Mouse (Mus musculus) kidney, postnatal 0 days (tissue): ENCODE results near the gene Lrrc59. TPM values are rescaled to one million over a fixed set of nuclear protein-coding genes. Genes with fewer than 3 reads are reported as not detected.

Experiments used
- ATAC-seq: fragments of 200-750 bp; cut with Nextera tagmentation; replicated peaks from 2 replicates; pipeline ENCODE4 v1.8.0; 2017; ENCODE audit warnings: low read depth, moderate number of reproducible peaks, moderate TSS enrichment, moderate library complexity; ENCODE audit not compliant: low FRiP score
- DNase-seq: peaks from one replicate; pipeline ENCODE4 v3.0.0-alpha.2; 2016; ENCODE audit warnings: low spot score
- H3K27ac ChIP-seq: fragments of 300-500 bp; sonication (generic); 2 replicates; pipeline ENCODE4 v1.5.1; 2014; ENCODE audit warnings: mild to moderate bottlenecking
- H3K27me3 ChIP-seq: fragments of 300-500 bp; sonication (generic); 2 replicates; pipeline ENCODE4 v1.6.1; 2014; ENCODE audit warnings: low read length, mixed read lengths; ENCODE audit not compliant: insufficient read depth
- H3K36me3 ChIP-seq: fragments of 300-500 bp; sonication (generic); 2 replicates; pipeline ENCODE4 v1.6.1; 2014; ENCODE audit warnings: low read length, mixed read lengths; ENCODE audit not compliant: insufficient read depth
- H3K4me1 ChIP-seq: fragments of 300-500 bp; sonication (generic); replicated peaks from 2 replicates; pipeline ENCODE4 v1.6.1; 2014; ENCODE audit warnings: antibody characterized with exemption, low read length, mixed read lengths; ENCODE audit not compliant: insufficient read depth
- H3K4me2 ChIP-seq: fragments of 300-500 bp; sonication (generic); 2 replicates; pipeline ENCODE4 v1.6.1; 2014; ENCODE audit warnings: mild to moderate bottlenecking, low read length, moderate library complexity, mixed read lengths
- H3K4me3 ChIP-seq: fragments of 300-500 bp; sonication (generic); replicated peaks from 2 replicates; pipeline ENCODE4 v1.5.1; 2014; ENCODE audit warnings: low read depth, low read length
- H3K9ac ChIP-seq: fragments of 300-500 bp; sonication (generic); 2 replicates; pipeline ENCODE4 v1.6.1; 2014; ENCODE audit warnings: low read depth, low read length
- H3K9me3 ChIP-seq: fragments of 300-500 bp; sonication (generic); replicated peaks from 2 replicates; pipeline ENCODE4 v1.6.1; 2016; ENCODE audit warnings: low read length, inconsistent platforms, mixed read lengths
- CTCF ChIP-seq: IDR thresholded peaks from 2 replicates; pipeline ENCODE4 v1.5.1; 2016; ENCODE audit warnings: antibody characterized with exemption, low read depth, mild to moderate bottlenecking, moderate library complexity
- WGBS: fragments of 180-500 bp; shearing (Covaris S2); extraction: QIAGEN DNeasy Blood & Tissue Kit; methylation state at CpG from one replicate; pipeline ENCODE4 v1.1.7; 2014; 5-methylcytosine and 5-hydroxymethylcytosine counted together
- polyA plus RNA-seq: library from polyadenylated mRNA; unstranded; fragments of >200 nt; fragmentation: Nextera tagmentation; extraction: Ambion mirVana; gene quantifications from 2 replicates; pipeline ENCODE4 v1.2.1, GENCODE M21; 2015

The Lrrc59 gene
- polyA plus RNA-seq, 1 experiment from 2014 or later: 119 TPM

GRCm38 (mm10) chr11:94598437-94599120 lies 31.0 kb upstream of the Lrrc59 start:
- TF ChIP-seq CTCF: peak; percentile 57
- no peak for ATAC-seq
- Histone ChIP-seq H3K27me3 (no peaks in the 10 kb centered on the region), H3K27ac (no peak overlapping the region), H3K9me3 (no peaks in the 10 kb centered on the region), H3K4me1 (peaks cover 11% of the 10 kb centered on the region), H3K9ac (no peak overlapping the region), H3K36me3 (no peaks in the 10 kb centered on the region), H3K4me2 (no peak overlapping the region), H3K4me3 (no peak overlapping the region)
- 38% methylated on average over 6 of the region's 6 CpGs for WGBS
- DNase-seq: no peak

- Histone ChIP-seq H3K4me3 (no peak overlapping the region), H3K36me3 (no peaks in the 10 kb centered on the region), H3K9me3 (no peaks in the 10 kb centered on the region), H3K9ac (no peak overlapping the region), H3K27ac (no peak overlapping the region), H3K27me3 (no peaks in the 10 kb centered on the region), H3K4me2 (peak overlapping the region; percentile 58; the same call in 1 of the 2 replicates), H3K4me1 (peaks cover 11% of the 10 kb centered on the region)
- WGBS: 90% methylated on average over 7 of the region's 7 CpGs
- ATAC-seq: no peak
- no peak for DNase-seq
- TF ChIP-seq CTCF: no peak
Measured at GRCm38 (mm10) chr11:94600447-94600846, 29.1 kb upstream of the Lrrc59 start.

GRCm38 (mm10) chr11:94601321-94602281 lies 28.0 kb upstream of the Lrrc59 start, which contains the start of gene Acsf2:
Acsf2 (minus strand) TSS chr11:94601871.
- H3K36me3 ChIP-seq: no peaks in the 10 kb centered on the region
- H3K4me1 ChIP-seq: peaks cover 11% of the 10 kb centered on the region
- H3K4me2 ChIP-seq: peak within 1 kb of the TSS; percentile 58
- 1% methylated on average over 51 of the region's 52 CpGs for WGBS
- no peaks in the 10 kb centered on the region for H3K9me3 ChIP-seq
- DNase-seq: peak; percentile 89
- H3K9ac ChIP-seq: peak within 1 kb of the TSS; percentile 66
- H3K27me3 ChIP-seq: no peaks in the 10 kb centered on the region
- H3K27ac ChIP-seq: peak within 1 kb of the TSS; percentile 58
- no peak for TF ChIP-seq CTCF
- H3K4me3 ChIP-seq: peak within 1 kb of the TSS; percentile 50
- ATAC-seq: peak; percentile 85

GRCm38 (mm10) chr11:94602356-94602955 lies 27.1 kb upstream of the Lrrc59 start:
- no peak for TF ChIP-seq CTCF
- H3K27me3 ChIP-seq: no peaks in the 10 kb centered on the region
- peak overlapping the region; percentile 58 for H3K4me2 ChIP-seq
- H3K9ac ChIP-seq: peak overlapping the region; percentile 66
- ATAC-seq: no peak
- peak overlapping the region; percentile 58; the same call in 1 of the 2 replicates for H3K27ac ChIP-seq
- H3K9me3 ChIP-seq: no peaks in the 10 kb centered on the region
- DNase-seq: no peak
- no peak overlapping the region; the same call in 1 of the 2 replicates for H3K4me3 ChIP-seq
- H3K4me1 ChIP-seq: peaks cover 11% of the 10 kb centered on the region
- no peaks in the 10 kb centered on the region for H3K36me3 ChIP-seq
- WGBS: 67% methylated on average over 11 of the region's 11 CpGs

GRCm38 (mm10) chr11:94610744-94611740 lies 18.5 kb upstream of the Lrrc59 start:
- H3K9me3 ChIP-seq: no peaks in the 10 kb centered on the region
- H3K27me3 ChIP-seq: no peaks in the 10 kb centered on the region
- H3K9ac ChIP-seq: no peak overlapping the region
- 68% methylated on average over 4 of the region's 4 CpGs for whole genome bisulfite sequencing
- TF ChIP-seq CTCF: no peak
- no peaks in the 10 kb centered on the region for H3K36me3 ChIP-seq
- DNase-seq (no peak), ATAC-seq (no peak)
- H3K4me1 ChIP-seq: no peaks in the 10 kb centered on the region
- no peak overlapping the region for H3K27ac ChIP-seq
- no peak overlapping the region for H3K4me2 ChIP-seq
- H3K4me3 ChIP-seq: no peak overlapping the region
